Mouse (Mus musculus) heart, adult 2 months (tissue): ENCODE data around the gene Fermt2.

Source experiments
- CTCF ChIP-seq: fragments of 200-600 bp; IDR thresholded peaks from 2 replicates; pipeline ENCODE4 v1.8.1; 2022; ENCODE audit warnings: antibody characterized with exemption, mild to moderate bottlenecking, moderate library complexity
- EP300 ChIP-seq: fragments of 200-500 bp; IDR thresholded peaks from 2 replicates; pipeline ENCODE4 v1.6.1; 2011; ENCODE audit warnings: low read depth, low read length, control low read depth; ENCODE audit not compliant: insufficient read depth

DNA sequence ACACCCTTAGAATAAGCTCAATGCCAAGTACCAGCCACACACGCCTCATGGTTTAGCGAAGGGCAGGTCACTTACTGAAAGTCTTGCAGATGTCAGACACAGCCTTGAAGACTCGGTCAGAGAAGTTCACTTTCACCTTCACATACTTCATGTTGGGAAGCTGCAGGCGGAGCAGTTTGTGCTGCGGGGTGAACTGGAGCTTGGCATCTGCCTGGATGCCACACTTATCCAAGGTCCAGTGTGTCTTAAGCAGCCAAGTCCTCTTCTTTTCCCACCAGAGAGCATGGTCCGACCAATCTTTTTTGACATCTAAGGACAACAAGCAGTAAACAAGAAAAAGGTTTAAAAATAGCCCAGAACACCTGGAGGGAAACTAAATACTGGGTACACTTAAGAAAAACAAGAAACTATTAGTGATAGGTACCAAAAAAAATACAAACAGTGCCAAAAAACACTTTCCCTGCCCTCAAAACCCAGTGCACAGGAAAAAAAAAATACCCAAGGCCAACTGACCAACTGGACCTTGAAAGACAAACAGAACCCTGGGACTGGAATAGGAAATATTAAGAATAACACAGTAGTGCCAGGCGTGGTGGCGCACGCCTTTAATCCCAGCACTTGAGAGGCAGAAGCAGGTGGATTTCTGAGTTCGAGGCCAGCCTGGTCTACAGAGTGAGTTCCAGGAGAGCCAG, 25.4 kb downstream of the Fermt2 start:
- TF ChIP-seq CTCF = no peak
- TF ChIP-seq EP300 = no peak
